Mouse (Mus musculus) gastrocnemius, adult 8-10 months (tissue): Measurements from ENCODE around the gene Tulp2. TPM values are rescaled to one million over a fixed set of nuclear protein-coding genes. Genes with fewer than 3 reads are reported as not detected.
"Not testable (repeated sequence)": the region's sequence is repeated elsewhere in the genome, so short reads cannot be mapped to it uniquely, and the experiment has no call there.

Experiments
- DNase-seq, 2 experiments: peaks; one replicate each; pipeline ENCODE4 v3.0.0; 2022; ENCODE audit warnings: low spot score in 2 of 2
- total RNA-seq, 4 experiments: library from RNA; stranded (reverse); gene quantifications; 2 replicates each; pipeline ENCODE4 v1.2.4; 2022

The Tulp2 gene
- total RNA-seq, 4 experiments from 2014 or later = not detected

- no peak for DNase-seq
Observed at GRCm38 (mm10) chr7:45486761-45487415, 5.2 kb downstream of the Tulp2 start, which contains the start of gene Gm45808. TSS of gene Gm45808 (minus strand) at chr7:45486811.

GRCm38 (mm10) chr7:45487861-45488292 is 6.2 kb downstream of the Tulp2 start:
- DNase-seq = no peak

- peak; percentile 68 to 79 for DNase-seq
Observed at GRCm38 (mm10) chr7:45488293-45489204, 6.9 kb downstream of the Tulp2 start, which contains the start of gene Dhdh. TSS of gene Dhdh (minus strand) at chr7:45488805.

- no peak for DNase-seq
Observed at GRCm38 (mm10) chr7:45489578-45489977, 7.9 kb downstream of the Tulp2 start.

- DNase-seq = no peak
Observed at GRCm38 (mm10) chr7:45490822-45491221, 9.1 kb downstream of the Tulp2 start.

- DNase-seq = no peak
Observed at GRCm38 (mm10) chr7:45491264-45491663, 9.6 kb downstream of the Tulp2 start.

- no peak for DNase-seq
Observed at GRCm38 (mm10) chr7:45492225-45492844, 10.7 kb downstream of the Tulp2 start.

GRCm38 (mm10) chr7:45492951-45493350 is 11.3 kb downstream of the Tulp2 start:
- peak; percentile 44 to 63 for DNase-seq

- DNase-seq = no peak
Observed at GRCm38 (mm10) chr7:45494548-45494947, 12.9 kb downstream of the Tulp2 start.

- DNase-seq = no peak
Observed at GRCm38 (mm10) chr7:45498427-45498826, 16.8 kb downstream of the Tulp2 start.

GRCm38 (mm10) chr7:45507583-45507982 is 25.9 kb downstream of the Tulp2 start:
- no peak for DNase-seq

GRCm38 (mm10) chr7:45508561-45508960 is 26.9 kb downstream of the Tulp2 start:
- no peak for DNase-seq

GRCm38 (mm10) chr7:45509181-45509882 is 27.7 kb downstream of the Tulp2 start:
- no peak for DNase-seq

GRCm38 (mm10) chr7:45509912-45510787 is 28.5 kb downstream of the Tulp2 start, which contains the start of gene Nucb1:
TSS of gene Nucb1 (minus strand) at chr7:45510406.
- peak; percentile 89 to 90 for DNase-seq

GRCm38 (mm10) chr7:45514411-45514810 is 32.7 kb downstream of the Tulp2 start:
- no peak for DNase-seq

- DNase-seq = no peak
Observed at GRCm38 (mm10) chr7:45515436-45515835, 33.8 kb downstream of the Tulp2 start.

- not testable (repeated sequence) for DNase-seq
Observed at GRCm38 (mm10) chr7:45516846-45517245, 35.2 kb downstream of the Tulp2 start.

- no peak for DNase-seq
Observed at GRCm38 (mm10) chr7:45518618-45519017, 36.9 kb downstream of the Tulp2 start.

- no peak for DNase-seq
Observed at GRCm38 (mm10) chr7:45519345-45520120, 37.9 kb downstream of the Tulp2 start.
